Mouse (Mus musculus) T-helper 17 cell (primary cell): ENCODE data around the gene Gm10424.
"Not testable (repeated sequence)": the region's sequence is repeated elsewhere in the genome, so short reads cannot be mapped to it uniquely, and the experiment has no call there.

Experiments
- in situ Hi-C, 2 experiments: fragments of 300-600 bp; cut with MboI, MseI; formaldehyde crosslinking; loops; 1 replicate in 1 of 2; 2 replicates in 1 of 2; pipeline ENCODE4 v1.15.1; 2025; ENCODE audit warnings: high pct_unique_total_duplicates in 2 of 2

Gm10424 gene

GRCm38 (mm10) chr5:95272668-95273067 is at the start of gene Gm10424:
Gm10424 (minus strand) TSS chr5:95272768.
- in situ Hi-C loops, result not testable (repeated sequence)

- in situ Hi-C loops, result loop anchor here (25.0 kb wide), 2 partner anchors 643 to 1343 kb away; no protein-coding TSS in a partner anchor
Measured at GRCm38 (mm10) chr5:95305611-95306010, 33.0 kb upstream of the Gm10424 start, which contains the start of gene Gm3259. Gm3259 (plus strand) TSS chr5:95305911.
